Mouse (Mus musculus): ENCODE measurements around the gene Map2k2. TPM values are rescaled to one million over a fixed set of nuclear protein-coding genes. Genes with fewer than 3 reads are reported as not detected.
"Not testable (repeated sequence)": the region's sequence is repeated elsewhere in the genome, so short reads cannot be mapped to it uniquely, and the experiment has no call there.

The Map2k2 gene
- total RNA-seq (2021), result 100 to 1,000 TPM; 120 to 133 TPM

- intact Hi-C loops (cut with DNase I), result no loop called here
- DNase-seq (ENCODE audit: low spot score in 2 of 2), result peak; percentile 95 to 96
Observed at GRCm38 (mm10) chr10:81105565-81106112, at the start of gene Map2k2. Gene Map2k2 (plus strand): TSS chr10:81105915.

GRCm38 (mm10) chr10:81057406-81058130 is 48.1 kb upstream of the Map2k2 start:
- intact Hi-C loops (cut with DNase I), result no loop called here
- DNase-seq (ENCODE audit: low spot score in 2 of 2), result no peak

- intact Hi-C loops (cut with DNase I), result no loop called here
- no peak for DNase-seq (ENCODE audit: low spot score in 2 of 2)
Observed at GRCm38 (mm10) chr10:81058896-81059295, 46.8 kb upstream of the Map2k2 start.

GRCm38 (mm10) chr10:81059603-81060543 is 45.8 kb upstream of the Map2k2 start, which contains the start of gene Sgta:
Gene Sgta (minus strand): TSS chr10:81060181.
- peak; percentile 98 to 99 for DNase-seq (ENCODE audit: low spot score in 2 of 2)
- intact Hi-C loops (cut with DNase I), result no loop called here

- intact Hi-C loops (cut with DNase I), result no loop called here
- DNase-seq (ENCODE audit: low spot score in 2 of 2), result no peak
Observed at GRCm38 (mm10) chr10:81062710-81063109, 43.0 kb upstream of the Map2k2 start.

- intact Hi-C loops (cut with DNase I); DNase-seq (ENCODE audit: low spot score in 2 of 2): not testable (repeated sequence)
Observed at GRCm38 (mm10) chr10:81064519-81064918, 41.2 kb upstream of the Map2k2 start.

GRCm38 (mm10) chr10:81068706-81069105 is 37.0 kb upstream of the Map2k2 start:
- intact Hi-C loops (cut with DNase I), result no loop called here

GRCm38 (mm10) chr10:81069836-81070235 is 35.9 kb upstream of the Map2k2 start, which contains the start of gene Thop1:
Gene Thop1 (plus strand): TSS chr10:81070035.
- intact Hi-C loops (cut with DNase I), result no loop called here
- peak; percentile 96 to 97 for DNase-seq (ENCODE audit: low spot score in 2 of 2)

More at GRCm38 (mm10) chr10:81068706-81069105, 37.0 kb upstream of the Map2k2 start:
- DNase-seq (ENCODE audit: low spot score in 2 of 2), result no peak

GRCm38 (mm10) chr10:81072290-81072689 is 33.4 kb upstream of the Map2k2 start:
- no peak for DNase-seq (ENCODE audit: low spot score in 2 of 2)
- intact Hi-C loops (cut with DNase I), result no loop called here

GRCm38 (mm10) chr10:81073464-81073863 is 32.3 kb upstream of the Map2k2 start:
- no peak for DNase-seq (ENCODE audit: low spot score in 2 of 2)
- intact Hi-C loops (cut with DNase I), result no loop called here

- DNase-seq (ENCODE audit: low spot score in 2 of 2), result no peak
- intact Hi-C loops (cut with DNase I), result no loop called here
Observed at GRCm38 (mm10) chr10:81075734-81076133, 30.0 kb upstream of the Map2k2 start.

- DNase-seq (ENCODE audit: low spot score in 2 of 2), result no peak
- intact Hi-C loops (cut with DNase I), result no loop called here
Observed at GRCm38 (mm10) chr10:81076356-81076755, 29.4 kb upstream of the Map2k2 start.

- no peak for DNase-seq (ENCODE audit: low spot score in 2 of 2)
- intact Hi-C loops (cut with DNase I), result no loop called here
Observed at GRCm38 (mm10) chr10:81077916-81078315, 27.8 kb upstream of the Map2k2 start.

- no peak for DNase-seq (ENCODE audit: low spot score in 2 of 2)
- intact Hi-C loops (cut with DNase I), result loop anchor here (5.0 to 10.0 kb wide), 2 partner anchors 83 to 165 kb away; partner anchors contain the start of gene Lmnb2
Observed at GRCm38 (mm10) chr10:81080008-81080655, 25.6 kb upstream of the Map2k2 start.

GRCm38 (mm10) chr10:81082168-81082960 is 23.4 kb upstream of the Map2k2 start:
- intact Hi-C loops (cut with DNase I), result loop anchor here (5.0 to 10.0 kb wide), 2 partner anchors 85 to 168 kb away; partner anchors contain the start of gene Lmnb2

GRCm38 (mm10) chr10:81087021-81087420 is 18.7 kb upstream of the Map2k2 start:
- intact Hi-C loops (cut with DNase I), result loop anchor here (10.0 kb wide), 1 partner anchor 172 kb away; the partner anchor contains the start of gene Lmnb2
- DNase-seq (ENCODE audit: low spot score in 2 of 2), result no peak

More at GRCm38 (mm10) chr10:81082168-81082960, 23.4 kb upstream of the Map2k2 start:
- DNase-seq (ENCODE audit: low spot score in 2 of 2), result peak; percentile 58 to 70

- intact Hi-C loops (cut with DNase I), result loop anchor here (10.0 kb wide), 1 partner anchor 174 kb away; the partner anchor contains the start of gene Lmnb2
Observed at GRCm38 (mm10) chr10:81089216-81089615, 16.5 kb upstream of the Map2k2 start.

GRCm38 (mm10) chr10:81090621-81091020 is 15.1 kb upstream of the Map2k2 start:
- no peak for DNase-seq (ENCODE audit: low spot score in 2 of 2)
- intact Hi-C loops (cut with DNase I), result no loop called here

More at GRCm38 (mm10) chr10:81089216-81089615, 16.5 kb upstream of the Map2k2 start:
- no peak for DNase-seq (ENCODE audit: low spot score in 2 of 2)

Measured in left cerebral cortex, postnatal 36 days (tissue).